Mouse (Mus musculus) forebrain, embryonic 11.5 days (tissue): ENCODE data around the gene Ltb. TPM values are rescaled to one million over a fixed set of nuclear protein-coding genes. Genes with fewer than 3 reads are reported as not detected.
A peak's percentile ranks its signal among the peaks of the same experiment; 100 is the strongest.

Experiments
- ATAC-seq: fragments of 200-750 bp; cut with Nextera tagmentation; replicated peaks from 2 replicates; pipeline ENCODE4 v1.8.0; 2017; ENCODE audit warnings: moderate TSS enrichment; ENCODE audit not compliant: low FRiP score
- DNase-seq: peaks from one replicate; pipeline ENCODE4 v3.0.0-alpha.2; 2017; ENCODE audit warnings: low spot score
- H3K27ac ChIP-seq: fragments of 300-500 bp; sonication (generic); 2 replicates; pipeline ENCODE4 v1.5.1; 2014; ENCODE audit warnings: low read depth, low read length
- H3K27me3 ChIP-seq: fragments of 300-500 bp; sonication (generic); 2 replicates; pipeline ENCODE4 v1.6.1; 2014; ENCODE audit warnings: mild to moderate bottlenecking, low read length, mixed read lengths; ENCODE audit not compliant: control insufficient read depth, insufficient read depth
- H3K36me3 ChIP-seq: fragments of 300-500 bp; sonication (generic); 2 replicates; pipeline ENCODE4 v1.6.1; 2014; ENCODE audit warnings: mild to moderate bottlenecking, low read length, moderate library complexity, mixed read lengths; ENCODE audit not compliant: control insufficient read depth, insufficient read depth
- H3K4me1 ChIP-seq: fragments of 300-500 bp; sonication (generic); replicated peaks from 2 replicates; pipeline ENCODE4 v1.6.1; 2014; ENCODE audit warnings: low read length, mixed read lengths; ENCODE audit not compliant: control insufficient read depth, insufficient read depth
- H3K4me2 ChIP-seq: fragments of 300-500 bp; sonication (generic); 2 replicates; pipeline ENCODE4 v1.6.1; 2014; ENCODE audit warnings: low read depth, mild to moderate bottlenecking, low read length, moderate library complexity, mixed read lengths; ENCODE audit not compliant: severe bottlenecking
- H3K4me3 ChIP-seq: fragments of 300-500 bp; sonication (generic); 2 replicates; pipeline ENCODE4 v1.5.1; 2014; ENCODE audit warnings: low read depth, low read length
- H3K9ac ChIP-seq: fragments of 300-500 bp; sonication (generic); 2 replicates; pipeline ENCODE4 v1.6.1; 2014; ENCODE audit warnings: low read length
- H3K9me3 ChIP-seq: fragments of 300-500 bp; sonication (generic); 2 replicates; pipeline ENCODE4 v1.6.1; 2016; ENCODE audit warnings: low read length, mixed read lengths; ENCODE audit not compliant: control insufficient read depth
- WGBS: fragments of 180-500 bp; shearing (Covaris S2); extraction: QIAGEN DNeasy Blood & Tissue Kit; methylation state at CpG from one replicate; pipeline ENCODE4 v1.1.7; 2014; 5-methylcytosine and 5-hydroxymethylcytosine counted together
- polyA plus RNA-seq: library from polyadenylated mRNA; unstranded; fragments of >200 nt; fragmentation: Nextera tagmentation; extraction: Ambion mirVana; gene quantifications from 2 replicates; pipeline ENCODE4 v1.2.1, GENCODE M21; 2014

The Ltb gene
- polyA plus RNA-seq, 1 experiment from 2014 or later: 0.17 TPM

DNA sequence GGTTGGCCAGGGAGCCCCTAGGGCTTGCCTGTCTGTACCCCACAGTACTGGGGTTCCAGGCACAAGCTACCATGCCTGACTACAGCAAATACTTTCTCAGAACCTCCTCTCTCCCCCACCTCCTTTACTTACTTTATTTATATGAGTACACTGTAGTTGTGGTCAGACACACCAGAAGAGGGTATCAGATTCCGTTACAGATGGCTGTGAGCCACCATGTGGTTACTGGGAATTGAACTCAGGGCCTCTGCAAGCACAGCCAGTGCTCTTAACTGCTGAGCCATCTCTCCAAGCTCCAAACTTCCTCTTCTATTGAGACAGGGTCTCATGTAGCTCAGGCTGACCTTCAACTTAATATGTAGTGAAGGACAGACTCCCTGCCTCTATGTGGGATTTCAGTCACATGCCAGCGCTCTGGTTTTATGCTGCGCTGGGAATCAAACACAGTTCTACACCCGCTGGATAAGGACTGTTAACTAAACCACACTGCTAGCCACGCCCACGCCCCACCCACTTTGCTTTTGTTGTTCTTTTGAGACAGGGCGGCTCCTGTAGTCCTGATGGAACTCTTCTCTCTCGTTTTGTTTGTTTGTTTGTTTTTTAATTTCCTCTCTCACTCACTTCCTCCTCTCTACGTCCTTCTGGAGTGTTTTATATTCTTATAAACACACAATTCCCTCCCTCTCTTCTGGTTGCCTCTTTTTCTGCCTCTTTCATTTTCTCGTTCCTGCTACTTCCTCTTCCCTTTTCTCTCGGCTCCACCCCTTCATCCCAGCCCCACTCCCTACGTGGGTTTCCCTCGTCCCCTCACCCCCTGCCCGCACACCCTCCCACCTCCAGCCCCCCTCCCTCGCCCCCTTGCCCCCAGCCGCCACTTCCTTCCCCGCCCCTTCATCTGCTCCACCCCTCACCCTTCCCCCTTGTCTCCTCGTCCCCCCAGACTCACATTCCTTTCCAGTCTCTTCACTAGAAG, 8.3 kb upstream of the Ltb start:
- peak; percentile 46 for ATAC-seq
- peak overlapping the region; percentile 42 for H3K4me2 ChIP-seq
- H3K27me3 ChIP-seq: no peaks in the 10 kb centered on the region
- peaks cover 3% of the 10 kb centered on the region; the same call in 1 of the 2 replicates for H3K4me1 ChIP-seq
- no peaks in the 10 kb centered on the region for H3K36me3 ChIP-seq
- WGBS: 2% methylated on average over 18 of the region's 18 CpGs
- no peaks in the 10 kb centered on the region for H3K9me3 ChIP-seq
- peak overlapping the region; percentile 26 for H3K4me3 ChIP-seq
- H3K9ac ChIP-seq: peak overlapping the region; percentile 50; the same call in 1 of the 2 replicates
- DNase-seq: peak; percentile 79
- H3K27ac ChIP-seq: peak overlapping the region; percentile 53; the same call in 1 of the 2 replicates

DNA sequence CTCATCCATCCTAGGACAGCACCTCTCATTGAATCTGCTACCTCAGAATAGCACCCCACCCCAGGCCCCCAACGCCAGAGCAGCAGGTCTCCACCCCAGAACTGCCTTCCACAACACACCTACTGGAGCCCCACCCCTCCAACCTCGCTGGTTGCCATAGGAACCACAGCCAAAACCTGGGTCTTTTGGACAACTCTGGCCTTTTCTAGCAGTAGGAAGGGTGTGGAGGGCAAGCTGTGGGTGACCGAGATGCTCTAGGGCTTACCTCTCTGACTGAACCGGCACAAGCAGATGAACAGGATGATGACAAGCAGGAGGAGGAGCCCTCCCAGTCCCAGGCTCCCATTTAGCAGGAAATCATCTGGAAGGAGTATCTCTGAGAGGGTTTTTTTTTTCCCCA, 7.6 kb upstream of the Ltb start:
- ATAC-seq (no peak), DNase-seq (no peak)
- Histone ChIP-seq H3K4me3 (peak overlapping the region; percentile 26), H3K9me3 (no peaks in the 10 kb centered on the region), H3K27ac (peak overlapping the region; percentile 53; the same call in 1 of the 2 replicates), H3K4me1 (peaks cover 3% of the 10 kb centered on the region; the same call in 1 of the 2 replicates), H3K4me2 (peak overlapping the region; percentile 42), H3K27me3 (no peaks in the 10 kb centered on the region), H3K9ac (no peak overlapping the region; the same call in 1 of the 2 replicates), H3K36me3 (no peaks in the 10 kb centered on the region)
- 0% methylated on average over 4 of the region's 4 CpGs for WGBS

DNA sequence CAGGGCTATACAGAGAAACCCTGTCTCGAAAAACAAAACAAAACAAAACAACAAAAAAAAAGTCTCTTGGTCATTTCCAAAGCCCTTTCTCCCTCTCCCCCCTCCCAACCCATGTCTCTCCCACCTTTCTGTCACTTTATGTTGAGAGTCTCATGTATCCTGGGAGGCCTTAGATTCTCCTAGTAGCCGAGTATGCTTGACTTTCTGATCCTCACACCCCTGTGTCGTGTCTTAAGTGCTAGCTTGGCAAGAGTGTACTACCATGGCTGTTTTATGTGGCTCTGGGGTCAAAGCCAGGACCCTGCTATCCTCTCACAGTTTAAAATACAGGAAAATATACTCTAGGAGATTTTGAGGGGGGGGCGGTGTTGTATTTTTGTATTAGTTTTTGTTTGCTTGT, 6.9 kb upstream of the Ltb start:
- Histone ChIP-seq H3K4me1 (peaks cover 3% of the 10 kb centered on the region; the same call in 1 of the 2 replicates), H3K27me3 (no peaks in the 10 kb centered on the region), H3K4me3 (no peak overlapping the region), H3K36me3 (no peaks in the 10 kb centered on the region), H3K4me2 (no peak overlapping the region), H3K9me3 (no peaks in the 10 kb centered on the region), H3K27ac (no peak overlapping the region), H3K9ac (no peak overlapping the region)
- ATAC-seq: no peak
- WGBS: 72% methylated on average over 4 of the region's 4 CpGs
- DNase-seq: no peak

DNA sequence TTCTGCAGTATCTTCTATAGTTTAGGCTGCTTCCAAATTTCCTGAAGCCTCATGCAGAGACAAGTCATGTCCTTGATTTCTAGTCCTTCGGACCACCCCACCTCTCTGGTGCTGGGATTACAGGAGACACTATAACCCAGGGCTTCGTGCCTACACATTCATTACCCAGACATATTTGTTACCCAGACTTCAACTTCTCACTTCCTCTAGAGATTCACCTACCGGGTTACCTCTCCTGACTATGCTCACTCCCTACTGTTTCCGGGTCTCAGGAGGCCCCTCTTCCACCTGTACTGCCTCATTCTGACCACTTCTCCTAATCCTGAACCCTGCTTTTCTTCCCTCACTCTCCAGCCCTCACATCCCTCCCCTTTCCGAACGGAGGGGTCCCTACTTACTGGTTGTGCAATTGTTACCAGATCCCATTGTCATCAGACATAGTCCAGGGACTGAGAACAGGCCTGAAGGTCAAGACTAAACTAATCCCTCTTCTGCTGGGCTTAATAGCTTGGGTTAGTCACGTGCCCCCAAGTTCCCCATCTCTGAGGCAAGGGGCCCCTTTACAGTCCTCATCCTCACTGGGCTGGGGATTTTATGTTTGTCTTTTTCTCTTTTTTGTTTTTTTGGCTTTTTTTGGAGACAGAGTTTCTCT, 6.2 kb upstream of the Ltb start, which contains the start of gene Lst1:
TSS of gene Lst1 (minus strand) at position 481 of the 652 bp plus-strand sequence.
- Histone ChIP-seq H3K4me3 (no peak within 1 kb of the TSS), H3K27ac (no peak within 1 kb of the TSS), H3K9me3 (no peaks in the 10 kb centered on the region), H3K27me3 (no peaks in the 10 kb centered on the region), H3K9ac (no peak within 1 kb of the TSS), H3K4me1 (peaks cover 3% of the 10 kb centered on the region; the same call in 1 of the 2 replicates), H3K4me2 (no peak within 1 kb of the TSS), H3K36me3 (no peaks in the 10 kb centered on the region)
- ATAC-seq: no peak
- DNase-seq: no peak
- 62% methylated on average over 7 of the region's 7 CpGs for WGBS

DNA sequence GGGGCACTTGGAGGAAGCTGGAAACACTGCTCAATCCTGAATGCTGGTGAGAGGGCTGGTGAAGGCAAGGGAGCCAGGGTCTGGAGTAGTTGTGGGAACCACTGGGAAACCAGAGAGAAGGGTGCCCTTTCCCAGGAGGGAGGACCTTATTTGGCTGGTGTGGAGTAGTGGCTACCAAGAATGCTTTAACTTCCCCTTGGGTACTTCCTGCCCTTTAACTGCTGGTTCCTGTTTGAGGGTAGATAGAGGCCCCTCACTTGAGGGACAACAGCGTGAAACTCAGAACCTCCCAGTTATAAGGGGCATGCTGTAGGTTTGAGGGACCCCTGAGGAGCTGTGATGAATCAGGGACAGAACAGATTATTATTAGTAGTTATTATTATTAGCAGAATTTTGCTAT, 5.1 kb upstream of the Ltb start:
- no peaks in the 10 kb centered on the region for H3K27me3 ChIP-seq
- no peak for ATAC-seq
- no peak overlapping the region for H3K9ac ChIP-seq
- no peaks in the 10 kb centered on the region for H3K9me3 ChIP-seq
- H3K4me2 ChIP-seq: no peak overlapping the region
- 72% methylated on average over 1 of the region's 1 CpGs for WGBS
- H3K36me3 ChIP-seq: no peaks in the 10 kb centered on the region
- H3K4me1 ChIP-seq: peaks cover 3% of the 10 kb centered on the region; the same call in 1 of the 2 replicates
- no peak overlapping the region for H3K27ac ChIP-seq
- DNase-seq: no peak
- no peak overlapping the region for H3K4me3 ChIP-seq

DNA sequence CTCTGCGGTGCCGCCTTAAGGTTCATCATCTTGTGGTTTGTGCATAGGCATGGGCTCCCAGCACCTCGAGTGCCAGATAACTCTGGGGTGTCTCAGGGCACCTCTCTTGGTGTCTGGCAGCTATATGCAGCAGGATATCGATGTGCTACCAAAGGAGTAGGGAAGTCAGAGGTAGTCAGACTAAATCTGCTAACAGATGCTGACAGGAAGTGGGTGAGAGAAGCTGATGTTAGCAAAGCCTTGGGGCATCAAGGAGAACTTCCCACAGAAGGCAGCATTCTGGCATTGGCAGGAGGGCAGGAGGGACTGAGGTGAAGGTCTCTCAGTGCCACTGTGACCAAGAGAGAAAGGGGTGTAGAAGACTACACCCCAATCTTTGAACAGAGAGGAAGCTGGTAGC, 4.1 kb upstream of the Ltb start:
- ATAC-seq: no peak
- WGBS: 77% methylated on average over 4 of the region's 4 CpGs

DNA sequence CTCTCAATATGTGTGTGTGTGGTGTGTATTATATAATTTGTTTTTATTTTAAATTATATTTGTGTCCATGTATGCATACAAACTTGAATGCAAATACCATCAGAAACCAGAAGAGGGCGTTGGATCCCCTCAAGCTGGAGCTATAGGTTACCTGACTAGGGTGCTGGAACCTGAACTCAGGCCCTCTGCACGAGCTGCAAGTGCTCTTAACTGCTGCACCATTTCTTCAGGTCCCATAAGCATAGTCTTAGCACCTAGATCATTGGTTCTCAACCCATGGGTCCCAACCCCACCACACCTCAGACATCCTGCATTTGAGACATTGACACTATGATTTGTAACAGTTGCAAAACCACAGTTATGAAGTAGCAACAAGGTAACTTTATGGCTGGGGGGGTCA, 2.5 kb upstream of the Ltb start:
- no peak overlapping the region for H3K27ac ChIP-seq
- peaks cover 3% of the 10 kb centered on the region; the same call in 1 of the 2 replicates for H3K4me1 ChIP-seq
- H3K4me3 ChIP-seq: no peak overlapping the region
- no peaks in the 10 kb centered on the region for H3K9me3 ChIP-seq
- WGBS: 66% methylated on average over 2 of the region's 2 CpGs
- DNase-seq (no peak), ATAC-seq (no peak)
- H3K27me3 ChIP-seq: peaks cover 18% of the 10 kb centered on the region
- H3K36me3 ChIP-seq: no peaks in the 10 kb centered on the region
- no peak overlapping the region for H3K4me2 ChIP-seq
- no peak overlapping the region for H3K9ac ChIP-seq

More for the DNA sequence above, 4.1 kb upstream of the Ltb start:
- no peaks in the 10 kb centered on the region for H3K36me3 ChIP-seq
- H3K4me2 ChIP-seq: no peak overlapping the region
- H3K9ac ChIP-seq: no peak overlapping the region
- H3K4me1 ChIP-seq: peaks cover 3% of the 10 kb centered on the region; the same call in 1 of the 2 replicates
- no peak for DNase-seq
- no peak overlapping the region for H3K4me3 ChIP-seq
- no peaks in the 10 kb centered on the region for H3K9me3 ChIP-seq
- no peak overlapping the region for H3K27ac ChIP-seq
- peaks cover 2% of the 10 kb centered on the region; the same call in 1 of the 2 replicates for H3K27me3 ChIP-seq

DNA sequence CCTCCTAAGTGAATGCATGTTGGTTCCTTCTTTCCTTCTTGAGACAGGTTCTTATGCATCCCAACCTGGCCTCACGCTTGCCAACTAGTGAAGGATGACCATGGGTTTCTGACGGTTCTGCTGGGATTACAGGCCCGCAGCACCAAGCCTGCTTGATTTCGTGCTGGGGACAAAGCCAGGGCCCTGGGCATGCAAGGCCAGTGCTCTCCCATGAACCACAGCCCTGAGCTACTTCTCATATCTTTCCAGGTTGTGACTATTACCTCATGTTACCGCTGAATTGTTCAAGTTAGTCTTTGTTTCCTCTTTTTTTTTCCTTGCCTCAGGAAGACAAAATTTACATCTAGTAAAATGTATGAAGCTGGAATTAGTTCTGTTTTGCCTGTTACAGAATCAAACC, 1.3 kb upstream of the Ltb start:
- Histone ChIP-seq H3K4me1 (peaks cover 3% of the 10 kb centered on the region; the same call in 1 of the 2 replicates), H3K36me3 (no peaks in the 10 kb centered on the region), H3K9ac (no peak overlapping the region), H3K27ac (no peak overlapping the region), H3K9me3 (no peaks in the 10 kb centered on the region), H3K27me3 (peaks cover 18% of the 10 kb centered on the region), H3K4me3 (no peak overlapping the region), H3K4me2 (no peak overlapping the region)
- 87% methylated on average over 5 of the region's 5 CpGs for WGBS
- ATAC-seq (no peak), DNase-seq (no peak)
